Mouse (Mus musculus): ENCODE results near the gene Cradd. TPM values are rescaled to one million over a fixed set of nuclear protein-coding genes. Genes with fewer than 3 reads are reported as not detected.

Cradd gene
- total RNA-seq, 2 experiments from 2014 or later: 5.6 to 6.4 TPM

DNA sequence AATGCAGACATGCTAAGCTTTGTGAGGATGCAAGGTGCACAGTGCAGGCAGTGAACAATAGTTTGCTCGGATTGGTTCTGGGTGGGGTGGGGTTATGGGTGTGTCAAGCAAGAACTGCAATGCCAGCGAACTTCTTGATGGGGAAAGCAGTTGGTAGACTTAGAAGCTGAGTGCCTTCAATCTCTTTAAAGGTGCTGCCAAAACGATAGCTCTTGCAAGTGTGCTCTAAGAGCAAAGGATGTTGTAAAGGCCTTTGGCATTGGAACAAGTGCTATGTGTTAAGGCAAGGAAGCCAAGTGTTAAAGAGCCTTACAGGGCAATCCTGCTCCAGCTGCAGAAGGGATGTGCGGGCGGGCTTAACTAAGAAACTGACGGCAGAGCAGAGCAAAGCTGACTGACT, 149.7 kb downstream of the Cradd start:
- DNase-seq (ENCODE audit: low spot score in 2 of 2): no peak

DNA sequence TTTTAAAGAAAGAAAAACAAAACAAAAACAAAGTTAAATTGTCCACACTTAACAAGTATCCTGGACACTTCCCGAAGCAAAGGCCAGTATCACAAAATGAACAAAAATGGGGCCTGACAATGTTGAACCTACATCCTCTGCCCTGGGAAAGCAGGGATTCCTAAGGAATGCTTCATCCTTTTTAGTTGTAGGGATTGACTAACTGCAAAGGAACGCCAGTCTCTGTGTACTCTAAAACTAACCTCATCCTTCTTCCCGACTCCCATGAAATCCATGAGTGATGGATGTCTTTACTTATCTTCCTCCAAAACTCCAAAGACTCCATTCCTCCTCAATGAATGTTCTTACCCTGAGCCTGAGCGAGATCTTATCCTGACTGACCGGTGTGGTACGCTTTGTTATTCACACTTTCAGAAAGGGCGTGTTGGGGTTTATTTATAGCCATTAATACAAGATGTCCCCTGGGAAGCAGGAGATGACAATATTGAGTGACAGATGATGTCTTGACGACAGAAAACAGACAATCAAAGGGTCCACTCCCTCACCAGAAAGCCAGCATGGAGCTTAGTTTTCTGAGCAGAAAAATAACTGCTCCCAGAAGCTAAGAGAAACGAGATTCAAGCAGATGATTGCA, 153.1 kb downstream of the Cradd start:
- DNase-seq (ENCODE audit: low spot score in 2 of 2): no peak

- no peak for DNase-seq (ENCODE audit: low spot score in 2 of 2)
Measured at GRCm38 (mm10) chr10:95164949-95165348, 159.0 kb downstream of the Cradd start.

- DNase-seq (ENCODE audit: low spot score in 2 of 2): no peak
Measured at GRCm38 (mm10) chr10:95162691-95163374, 161.1 kb downstream of the Cradd start.

DNA sequence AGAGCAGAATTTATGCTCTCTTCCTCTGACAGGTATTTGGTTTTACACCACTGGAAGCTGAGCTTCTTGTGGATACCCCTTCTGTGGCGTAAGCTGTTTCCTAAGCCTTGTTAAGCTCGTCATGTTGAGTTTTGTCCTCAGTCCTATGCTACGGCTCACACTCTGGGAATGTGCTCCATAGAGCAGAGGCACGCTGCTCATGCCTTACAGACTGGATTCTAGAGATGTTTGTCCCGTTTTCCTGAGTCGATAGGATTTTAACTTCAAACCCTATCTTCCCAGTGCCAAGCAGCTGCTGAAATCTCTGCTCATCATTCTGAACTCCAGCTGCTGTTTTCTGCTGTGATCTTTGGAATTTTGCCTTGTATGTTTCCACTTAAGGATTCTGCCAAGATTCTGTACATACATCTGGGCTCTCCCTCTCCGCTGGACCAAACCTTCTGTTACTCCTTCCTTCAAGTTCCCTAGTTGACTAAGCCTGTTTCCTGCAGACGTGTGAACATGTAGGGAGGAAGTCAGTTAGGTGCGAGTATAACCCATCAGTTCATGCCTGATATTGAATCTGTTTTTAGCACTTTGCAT, 164.2 kb downstream of the Cradd start:
- no peak for DNase-seq (ENCODE audit: low spot score in 2 of 2)

DNA sequence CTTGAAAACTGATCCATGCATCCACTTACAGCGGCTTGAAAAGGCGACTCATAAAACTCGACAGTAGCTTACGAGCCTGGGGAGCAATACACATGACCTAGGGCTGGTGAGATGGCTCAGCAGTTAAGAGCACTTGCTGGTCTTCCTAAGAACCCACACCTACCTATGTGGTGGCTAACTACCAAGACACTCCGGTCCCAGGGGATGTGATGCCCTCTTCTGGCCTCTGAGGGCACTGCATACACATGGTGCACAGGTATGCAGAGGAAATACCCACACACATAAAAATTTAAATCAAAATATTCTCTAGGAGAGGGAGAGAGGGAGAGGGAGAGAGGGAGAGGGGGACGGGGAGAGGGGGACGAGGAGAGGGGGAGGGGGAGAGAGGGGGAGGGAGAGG, 167.5 kb downstream of the Cradd start:
- no peak for DNase-seq (ENCODE audit: low spot score in 2 of 2)

DNA sequence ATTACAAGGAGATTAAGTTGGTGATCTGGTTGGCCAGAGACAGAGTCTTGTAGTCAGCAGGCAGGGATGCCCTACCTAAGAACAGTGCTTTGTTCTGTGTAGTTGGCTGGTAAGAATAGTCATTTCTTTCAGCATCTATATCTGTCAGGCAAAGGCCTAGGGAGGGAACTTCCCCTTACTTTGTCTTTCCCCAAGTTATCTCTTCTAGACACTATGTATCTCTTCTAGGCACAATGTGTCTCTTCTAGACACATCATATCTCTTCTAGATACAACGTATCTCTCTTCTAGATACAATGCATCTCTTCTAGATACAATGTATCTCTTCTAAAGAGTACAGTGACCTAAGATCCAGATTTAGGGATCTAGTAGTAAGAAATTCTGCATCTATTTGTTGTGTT, 169.3 kb downstream of the Cradd start:
- no peak for DNase-seq (ENCODE audit: low spot score in 2 of 2)

GRCm38 (mm10) chr10:95153224-95153623, 170.7 kb downstream of the Cradd start:
- DNase-seq (ENCODE audit: low spot score in 2 of 2): no peak

- no peak for DNase-seq (ENCODE audit: low spot score in 2 of 2)
Measured at GRCm38 (mm10) chr10:95152503-95152989, 171.4 kb downstream of the Cradd start.

DNA sequence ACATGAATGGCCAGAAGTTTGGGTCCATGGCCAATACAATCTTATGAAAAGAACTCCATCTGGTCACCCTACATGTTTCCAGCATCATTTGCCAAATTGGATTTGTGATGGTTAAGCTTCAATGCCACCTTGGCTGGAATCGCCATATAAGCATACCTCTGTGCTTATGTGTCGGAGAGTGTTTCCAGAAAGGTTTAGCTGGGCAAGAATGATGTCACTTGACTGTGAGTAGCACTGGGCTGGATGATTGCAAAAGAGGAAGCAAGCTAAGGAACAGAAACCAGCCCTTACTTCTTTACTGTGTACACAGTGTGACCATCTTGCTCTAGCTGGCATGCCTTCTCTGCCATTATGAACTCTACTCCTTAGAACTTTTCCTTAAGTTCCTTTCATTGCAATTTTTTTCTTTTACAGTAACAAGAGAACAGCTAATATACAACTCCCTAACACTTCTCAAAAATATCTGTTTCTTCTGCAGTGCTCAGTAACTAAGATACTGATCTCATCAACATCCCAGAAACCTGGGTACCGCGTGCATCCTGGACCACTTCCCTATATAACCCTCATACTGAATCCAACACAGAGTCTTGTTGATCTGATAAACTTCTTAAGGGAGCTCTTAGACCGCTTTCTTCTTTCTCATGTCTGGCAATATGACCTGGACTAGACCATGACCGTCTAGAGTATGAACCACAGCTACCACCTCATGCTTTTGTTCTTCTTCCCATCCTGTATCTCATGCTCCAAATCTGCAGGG, 172.7 kb downstream of the Cradd start:
- DNase-seq (ENCODE audit: low spot score in 2 of 2): no peak

- no peak for DNase-seq (ENCODE audit: low spot score in 2 of 2)
Measured at GRCm38 (mm10) chr10:95149666-95150065, 174.3 kb downstream of the Cradd start.

DNA sequence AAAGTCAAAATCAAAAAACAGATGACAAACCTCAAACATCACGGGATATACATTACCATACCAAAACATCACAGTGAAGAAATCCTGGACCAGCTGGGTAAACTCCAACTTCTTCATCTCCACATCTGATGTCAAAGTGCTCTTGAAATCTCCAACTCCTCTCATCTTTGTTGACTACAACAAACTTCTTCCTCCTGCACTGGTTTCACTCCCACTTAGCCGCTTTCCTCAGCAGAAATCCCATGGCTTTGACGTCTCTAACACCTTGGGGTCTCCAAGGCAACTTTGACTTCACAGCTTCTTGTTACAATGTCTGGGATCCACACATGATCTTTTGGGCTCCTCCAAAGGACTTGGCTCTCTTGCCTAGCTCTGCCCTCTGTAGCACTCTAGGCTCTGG, 175.3 kb downstream of the Cradd start:
- DNase-seq (ENCODE audit: low spot score in 2 of 2): no peak

DNA sequence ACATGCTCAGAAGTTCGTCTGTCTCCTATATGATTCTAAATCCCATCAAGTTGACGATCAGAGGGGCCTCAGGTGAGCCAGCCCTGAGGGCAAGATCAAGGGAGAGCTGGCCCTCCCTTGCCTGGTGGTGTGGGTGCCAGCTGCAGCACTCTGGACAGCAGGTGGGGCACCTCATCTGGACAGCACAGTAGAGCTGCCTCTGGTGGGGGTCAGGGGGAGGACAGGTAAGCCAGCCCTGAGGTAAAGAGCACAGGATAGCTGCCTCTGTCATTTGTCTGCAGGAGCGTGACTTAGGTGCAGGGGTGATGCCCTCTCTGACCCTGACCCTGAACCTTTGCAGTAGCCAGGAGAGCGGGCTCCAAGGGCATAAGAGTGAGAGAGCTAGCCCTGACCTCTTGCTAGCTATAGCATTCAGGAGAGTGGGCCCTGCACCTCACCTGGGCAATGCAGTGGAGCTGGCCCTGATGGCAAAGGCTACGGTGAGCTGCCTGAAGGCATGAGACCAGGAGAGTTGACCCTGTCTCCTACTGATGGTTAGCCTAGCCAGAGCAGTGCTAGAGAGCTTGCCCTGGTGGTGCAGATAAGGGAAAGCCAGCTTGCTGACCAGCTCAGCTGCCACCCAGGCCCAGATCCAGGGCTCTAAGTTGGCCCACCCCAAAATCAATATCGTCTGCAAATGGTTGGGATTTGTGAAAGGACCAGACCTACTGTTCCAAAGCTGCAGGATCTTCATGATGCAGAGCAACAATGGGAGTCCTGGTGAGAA, 176.6 kb downstream of the Cradd start:
- DNase-seq (ENCODE audit: low spot score in 2 of 2): no peak

DNA sequence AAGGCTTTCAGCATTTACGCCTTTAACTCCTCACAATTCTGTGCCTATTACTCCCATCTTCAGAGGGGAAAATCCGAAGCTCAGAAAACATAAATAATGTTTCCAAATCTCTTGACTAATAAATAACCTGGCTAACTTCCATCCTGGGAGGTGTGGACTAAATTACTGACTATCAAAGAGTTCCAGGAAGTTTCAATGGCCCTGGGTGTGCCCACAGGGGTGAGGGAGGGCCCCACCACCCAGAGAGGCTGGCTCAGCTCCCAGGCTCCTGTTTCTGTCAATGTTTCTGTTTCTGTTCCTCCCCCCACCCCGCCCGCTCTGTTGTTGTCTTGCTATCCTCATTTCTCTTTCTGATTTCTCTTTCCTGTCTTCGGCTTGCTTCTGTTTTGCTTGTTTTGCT, 177.4 kb downstream of the Cradd start:
- no peak for DNase-seq (ENCODE audit: low spot score in 2 of 2)

GRCm38 (mm10) chr10:95145204-95145926, 178.6 kb downstream of the Cradd start:
- no peak for DNase-seq (ENCODE audit: low spot score in 2 of 2)

- DNase-seq (ENCODE audit: low spot score in 2 of 2): no peak
Measured at GRCm38 (mm10) chr10:95144414-95145130, 179.4 kb downstream of the Cradd start.

DNA sequence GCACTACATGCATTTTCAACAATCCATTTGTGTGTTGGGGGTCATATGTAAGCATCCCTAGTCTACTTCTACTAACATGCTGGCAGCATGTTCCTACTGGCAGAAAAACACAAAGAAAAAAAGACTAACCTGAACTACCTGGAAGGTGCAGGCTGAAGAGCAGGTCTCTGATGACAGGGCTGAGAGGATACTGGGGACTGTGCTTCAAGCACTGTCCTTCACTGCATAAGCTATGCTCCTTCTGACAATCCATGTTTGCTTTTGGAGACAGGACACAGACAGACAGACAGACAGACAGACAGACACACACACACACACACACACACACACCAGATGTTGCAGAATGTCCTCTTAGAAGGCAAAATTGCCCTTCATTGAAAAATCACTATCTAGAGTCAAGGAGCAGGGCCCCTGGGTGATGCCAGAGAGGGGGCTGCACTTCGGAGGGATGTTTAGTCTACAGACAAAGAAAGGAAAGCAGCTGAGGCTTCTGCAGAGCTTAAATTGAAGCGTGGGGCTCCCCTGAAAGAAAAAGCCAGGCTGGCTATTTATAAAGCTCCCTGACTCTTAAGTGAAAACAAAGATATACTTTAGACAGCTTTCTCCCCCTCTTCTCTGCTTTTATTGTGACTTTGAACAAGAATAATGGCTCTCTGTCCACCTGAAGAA, 180.4 kb downstream of the Cradd start:
- DNase-seq (ENCODE audit: low spot score in 2 of 2): no peak

DNA sequence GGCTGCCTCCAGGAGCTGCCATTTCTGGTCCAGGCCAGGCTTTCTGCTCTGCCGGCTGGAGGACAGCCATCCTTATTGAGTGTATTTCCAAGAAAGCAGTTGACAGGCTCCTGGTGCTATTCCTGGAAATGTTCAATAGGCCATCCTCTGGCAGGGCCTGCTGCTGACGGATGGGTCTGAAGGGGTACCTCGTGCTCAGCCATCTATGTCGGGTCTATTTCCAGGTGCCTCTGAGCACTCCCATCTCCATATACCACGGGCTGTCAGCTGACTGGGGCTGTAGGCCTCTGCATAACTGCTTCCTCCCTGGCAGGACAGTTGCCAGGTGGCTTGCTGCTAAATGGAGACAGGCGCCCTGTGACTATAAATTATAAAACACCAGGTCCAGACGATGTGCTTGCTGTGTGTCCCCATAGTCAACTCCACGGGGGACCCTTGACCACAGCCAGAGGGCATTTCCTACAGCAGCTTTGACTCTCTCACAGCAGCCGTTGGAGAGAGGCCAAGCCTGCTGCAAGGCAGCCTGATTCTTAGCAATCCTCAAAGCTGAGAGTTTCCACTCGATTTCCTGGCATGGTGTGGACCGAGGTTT, 181.0 kb downstream of the Cradd start:
- peak; percentile 42 to 51 for DNase-seq (ENCODE audit: low spot score in 2 of 2)

- DNase-seq (ENCODE audit: low spot score in 2 of 2): no peak
Measured at GRCm38 (mm10) chr10:95141075-95141474, 182.9 kb downstream of the Cradd start.

Measured in left cerebral cortex, adult 18-20 months (tissue).